Mouse (Mus musculus) limb, embryonic 14.5 days (tissue): ENCODE data around the gene Pdcd4. TPM values are rescaled to one million over a fixed set of nuclear protein-coding genes. Genes with fewer than 3 reads are reported as not detected.
A peak's percentile ranks its signal among the peaks of the same experiment; 100 is the strongest.

Experiments used
- ATAC-seq: fragments of 200-750 bp; cut with Nextera tagmentation; 2 replicates; pipeline ENCODE4 v1.8.0; 2017; ENCODE audit warnings: low read depth, moderate number of reproducible peaks, moderate TSS enrichment; ENCODE audit not compliant: low FRiP score
- DNase-seq: peaks from one replicate; pipeline ENCODE4 v3.0.0-alpha.2; 2015; ENCODE audit warnings: low spot score
- H3K27ac ChIP-seq: fragments of 300-500 bp; sonication (generic); replicated peaks from 2 replicates; pipeline ENCODE4 v1.5.1; 2014; ENCODE audit warnings: low read depth, mild to moderate bottlenecking, low read length, moderate library complexity, mixed read lengths
- H3K27me3 ChIP-seq: fragments of 300-500 bp; sonication (generic); 2 replicates; pipeline ENCODE4 v1.6.1; 2014; ENCODE audit warnings: low read length, mixed read lengths; ENCODE audit not compliant: control insufficient read depth, insufficient read depth
- H3K36me3 ChIP-seq: fragments of 300-500 bp; sonication (generic); 2 replicates; pipeline ENCODE4 v1.6.1; 2014; ENCODE audit warnings: mild to moderate bottlenecking, low read length, moderate library complexity, mixed read lengths; ENCODE audit not compliant: control insufficient read depth, insufficient read depth
- H3K4me1 ChIP-seq: fragments of 300-500 bp; sonication (generic); 2 replicates; pipeline ENCODE4 v1.6.1; 2014; ENCODE audit warnings: antibody characterized with exemption, low read length, mixed read lengths; ENCODE audit not compliant: control insufficient read depth, insufficient read depth
- H3K4me2 ChIP-seq: fragments of 300-500 bp; sonication (generic); replicated peaks from 2 replicates; pipeline ENCODE4 v1.6.1; 2014; ENCODE audit warnings: low read depth, mild to moderate bottlenecking, low read length, moderate library complexity; ENCODE audit not compliant: severe bottlenecking
- H3K4me3 ChIP-seq: fragments of 300-500 bp; sonication (generic); replicated peaks from 2 replicates; pipeline ENCODE4 v1.5.1; 2014; ENCODE audit warnings: low read length
- H3K9ac ChIP-seq: fragments of 300-500 bp; sonication (generic); 2 replicates; pipeline ENCODE4 v1.6.1; 2014; ENCODE audit warnings: mild to moderate bottlenecking, low read depth, low read length, moderate library complexity; ENCODE audit not compliant: severe bottlenecking
- H3K9me3 ChIP-seq: fragments of 300-500 bp; sonication (generic); 2 replicates; pipeline ENCODE4 v1.6.1; 2016; ENCODE audit warnings: low read length; ENCODE audit not compliant: control insufficient read depth
- POLR2A ChIP-seq: fragments of 200-500 bp; IDR thresholded peaks from 2 replicates; pipeline ENCODE4 v1.8.0; 2012; ENCODE audit warnings: inconsistent platforms, mild to moderate bottlenecking, moderate library complexity, borderline replicate concordance; ENCODE audit not compliant: insufficient read depth, insufficient read length; ENCODE audit errors: extremely low read depth
- WGBS: fragments of 180-500 bp; shearing (Covaris S2); extraction: QIAGEN DNeasy Blood & Tissue Kit; methylation state at CpG from one replicate; pipeline ENCODE4 v1.1.7; 2014; 5-methylcytosine and 5-hydroxymethylcytosine counted together
- polyA plus RNA-seq, 2 experiments: library from polyadenylated mRNA; depleted of rRNA in 1 of 2; stranded (reverse) in 1 of 2; unstranded in 1 of 2; fragments of >200 nt; fragmentation: Nextera tagmentation in 1 of 2; extraction: Ambion mirVana in 1 of 2; gene quantifications; 2 replicates each; pipeline versions ENCODE4 v1.2.1 to v1.2.3; 2012 to 2014

Gene Pdcd4
- polyA plus RNA-seq, 2 experiments: 43.3 to 96.4 TPM

DNA sequence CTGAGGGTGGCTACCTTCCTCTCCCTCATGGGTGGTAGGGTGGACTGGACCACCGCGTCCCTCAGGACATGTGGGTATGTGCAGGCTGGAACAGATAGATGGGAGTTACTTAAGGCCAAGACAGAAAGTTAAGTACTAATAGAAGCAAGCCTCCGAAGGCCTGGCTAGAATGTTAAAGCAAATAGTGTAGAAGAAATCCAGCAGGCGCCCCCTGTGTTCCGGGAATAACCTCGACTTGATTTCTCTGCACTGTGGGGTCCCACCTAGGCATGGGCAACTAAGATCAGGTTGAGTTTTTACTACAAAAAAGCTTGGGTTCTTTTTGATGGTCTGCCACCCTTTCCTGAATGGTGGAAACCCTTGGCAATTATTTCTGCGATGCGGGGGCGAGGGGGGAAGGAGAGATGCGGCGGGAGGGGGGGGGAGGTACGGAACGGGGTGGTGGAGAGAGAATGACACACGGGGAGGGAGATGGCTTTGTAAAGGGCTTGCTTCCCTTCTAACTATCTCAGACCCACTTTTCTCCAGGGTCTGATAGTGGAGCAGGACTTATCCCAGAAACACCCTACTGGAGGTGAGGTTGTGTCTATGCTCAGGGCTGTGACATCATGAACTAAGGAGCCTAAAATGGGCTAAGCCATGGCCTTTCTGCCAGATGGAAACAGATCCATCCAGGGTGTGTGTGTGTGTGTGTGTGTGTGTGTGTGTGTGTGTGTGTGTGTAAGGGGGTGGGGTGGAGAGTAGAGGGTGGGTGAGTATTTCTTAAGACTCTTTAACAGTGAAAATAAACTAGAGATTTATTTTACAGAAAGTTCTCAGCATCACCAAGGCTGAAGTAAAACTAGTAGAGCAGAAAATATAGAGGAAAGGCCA lies 40.0 kb upstream of the Pdcd4 start:
- peak overlapping the region; percentile 29; the same call in 1 of the 2 replicates for H3K4me2 ChIP-seq
- peak; percentile 19 for ATAC-seq
- H3K27ac ChIP-seq: peak overlapping the region; percentile 77
- H3K36me3 ChIP-seq: no peaks in the 10 kb centered on the region
- 84% methylated on average over 14 of the region's 14 CpGs for WGBS
- H3K9ac ChIP-seq: no peak overlapping the region
- H3K4me1 ChIP-seq: peaks cover 41% of the 10 kb centered on the region
- no peak for TF ChIP-seq POLR2A
- DNase-seq: no peak
- no peaks in the 10 kb centered on the region for H3K27me3 ChIP-seq
- H3K4me3 ChIP-seq: no peak overlapping the region
- no peaks in the 10 kb centered on the region for H3K9me3 ChIP-seq

- peak; percentile 81 for DNase-seq
- H3K4me3 ChIP-seq: no peak overlapping the region
- H3K27me3 ChIP-seq: no peaks in the 10 kb centered on the region
- WGBS: 22% methylated on average over 15 of the region's 15 CpGs
- H3K36me3 ChIP-seq: no peaks in the 10 kb centered on the region
- H3K27ac ChIP-seq: peak overlapping the region; percentile 77
- peak overlapping the region; percentile 29; the same call in 1 of the 2 replicates for H3K4me2 ChIP-seq
- TF ChIP-seq POLR2A: no peak
- no peaks in the 10 kb centered on the region for H3K9me3 ChIP-seq
- peaks cover 47% of the 10 kb centered on the region for H3K4me1 ChIP-seq
- no peak overlapping the region for H3K9ac ChIP-seq
- ATAC-seq: peak; percentile 81
Measured at GRCm38 (mm10) chr19:53852699-53853451, 39.2 kb upstream of the Pdcd4 start.

GRCm38 (mm10) chr19:53854978-53855377 lies 37.1 kb upstream of the Pdcd4 start:
- Histone ChIP-seq H3K4me1 (peaks cover 50% of the 10 kb centered on the region), H3K27ac (no peak overlapping the region), H3K9ac (no peak overlapping the region), H3K4me3 (no peak overlapping the region), H3K4me2 (no peak overlapping the region), H3K27me3 (no peaks in the 10 kb centered on the region), H3K9me3 (no peaks in the 10 kb centered on the region), H3K36me3 (no peaks in the 10 kb centered on the region)
- DNase-seq (no peak), ATAC-seq (no peak)
- TF ChIP-seq POLR2A: no peak
- 60% methylated on average over 4 of the region's 4 CpGs for WGBS

- Histone ChIP-seq H3K4me3 (no peak overlapping the region), H3K27me3 (no peaks in the 10 kb centered on the region), H3K9me3 (no peaks in the 10 kb centered on the region), H3K4me1 (peaks cover 42% of the 10 kb centered on the region), H3K9ac (no peak overlapping the region), H3K4me2 (no peak overlapping the region), H3K36me3 (no peaks in the 10 kb centered on the region), H3K27ac (no peak overlapping the region)
- TF ChIP-seq POLR2A: no peak
- ATAC-seq (no peak), DNase-seq (no peak)
- WGBS: 83% methylated on average over 5 of the region's 5 CpGs
Measured at GRCm38 (mm10) chr19:53855781-53856180, 36.2 kb upstream of the Pdcd4 start.

DNA sequence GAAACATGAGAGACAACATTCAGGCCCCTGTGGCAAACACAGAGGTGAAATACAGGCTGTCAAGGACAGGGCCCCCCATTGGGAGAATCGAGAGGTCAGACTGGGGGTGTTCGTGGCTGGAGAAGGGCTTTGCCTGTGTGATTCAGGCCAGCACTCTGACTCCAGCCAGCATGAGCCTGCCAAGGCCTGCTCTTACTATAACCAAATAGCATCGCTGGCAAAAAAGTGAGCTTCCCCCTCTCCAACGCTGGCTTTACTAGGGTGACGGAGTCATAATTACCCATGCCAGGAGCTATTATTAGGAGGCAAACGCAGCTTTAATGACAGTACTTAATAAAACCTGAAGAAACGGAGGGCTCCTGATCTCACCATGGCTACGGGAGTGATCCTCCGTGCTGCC lies 35.2 kb upstream of the Pdcd4 start:
- no peak for TF ChIP-seq POLR2A
- 52% methylated on average over 9 of the region's 9 CpGs for WGBS
- Histone ChIP-seq H3K4me3 (no peak overlapping the region), H3K9ac (no peak overlapping the region), H3K27ac (no peak overlapping the region), H3K4me1 (peaks cover 33% of the 10 kb centered on the region), H3K4me2 (no peak overlapping the region), H3K27me3 (no peaks in the 10 kb centered on the region), H3K9me3 (no peaks in the 10 kb centered on the region), H3K36me3 (no peaks in the 10 kb centered on the region)
- ATAC-seq (no peak), DNase-seq (no peak)
